7 mouse cellular contexts compared by ENCODE assay signal in genomic region chr14:25693888-25694568, GRCm38 (mm10). TPM values are rescaled to one million over a fixed set of nuclear protein-coding genes. Genes with fewer than 3 reads are reported as not detected.
DNase-seq lines count a peak whose midpoint lies in the region; ATAC-seq and TF ChIP-seq lines count a peak whose summit lies in the region.

Gene Ppif (plus strand): TSS chr14:25694154.

- intact Hi-C loops in left cerebral cortex, postnatal 4 days (cut with DNase I): loop anchor here (10.0 kb wide), 1 partner anchor 1199 kb away; no protein-coding TSS in a partner anchor

- WGBS in intestine, postnatal 0 days: under 1% methylated on average over 70 of the region's 70 CpGs
- under 1% methylated on average over 70 of the region's 70 CpGs for WGBS in midbrain, embryonic 12.5 days
- WGBS in small intestine, adult 2 months: under 1% methylated on average over 70 of the region's 70 CpGs

- ATAC-seq in intestine, postnatal 0 days: peak; percentile 88
- peak; percentile 92 for ATAC-seq in midbrain, embryonic 12.5 days (ENCODE audit: low FRiP score, low read depth)

- peak within 1 kb of the TSS; percentile 86 for H3K4me2 ChIP-seq in intestine, postnatal 0 days (replicated peaks; ENCODE audit: low read depth)
- H3K4me2 ChIP-seq in midbrain, embryonic 12.5 days (replicated peaks): peak within 1 kb of the TSS; percentile 96

- peak within 1 kb of the TSS; percentile 71 for H3K27ac ChIP-seq in intestine, postnatal 0 days (ENCODE audit: low read depth, low read length)
- H3K27ac ChIP-seq in midbrain, embryonic 12.5 days (replicated peaks): peak within 1 kb of the TSS; percentile 61; the same call in 1 of the 2 replicates
- peak within 1 kb of the TSS; percentile 88 for H3K27ac ChIP-seq in small intestine, adult 2 months (ENCODE audit: insufficient read depth, low read depth, low read length)

- peaks cover 33% of the 10 kb centered on the region for H3K36me3 ChIP-seq in intestine, postnatal 0 days (ENCODE audit: control insufficient read depth, insufficient read depth)
- H3K36me3 ChIP-seq in midbrain, embryonic 12.5 days: peaks cover 26% of the 10 kb centered on the region
- H3K36me3 ChIP-seq in small intestine, adult 2 months (ENCODE audit: control insufficient read depth, insufficient read depth, low read length): peaks cover 14% of the 10 kb centered on the region; the same call in 1 of the 2 replicates

- no peaks in the 10 kb centered on the region for H3K27me3 ChIP-seq in intestine, postnatal 0 days (replicated peaks; ENCODE audit: control insufficient read depth, insufficient read depth, low read length)
- H3K27me3 ChIP-seq in midbrain, embryonic 12.5 days: no peaks in the 10 kb centered on the region
- no peaks in the 10 kb centered on the region for H3K27me3 ChIP-seq in small intestine, adult 2 months (ENCODE audit: control insufficient read depth, insufficient read depth, low read length)

- peak; percentile 92 for DNase-seq in adrenal gland, adult 8-10 months
- DNase-seq in embryo, embryonic 9.5 days (ENCODE audit: extremely low spot score): peak; percentile 95
- DNase-seq in gonadal fat pad, adult 2 months (ENCODE audit: low read depth): no peak
- peak; percentile 97 for DNase-seq in left cerebral cortex, postnatal 4 days

- H3K9me3 ChIP-seq in intestine, postnatal 0 days (ENCODE audit: control insufficient read depth): no peaks in the 10 kb centered on the region
- no peaks in the 10 kb centered on the region for H3K9me3 ChIP-seq in midbrain, embryonic 12.5 days

- peaks cover 7% of the 10 kb centered on the region for H3K4me1 ChIP-seq in intestine, postnatal 0 days (replicated peaks; ENCODE audit: control insufficient read depth, insufficient read depth, low read length)
- peaks cover 22% of the 10 kb centered on the region for H3K4me1 ChIP-seq in midbrain, embryonic 12.5 days
- peaks cover 16% of the 10 kb centered on the region for H3K4me1 ChIP-seq in small intestine, adult 2 months (ENCODE audit: control insufficient read depth, insufficient read depth, insufficient read length, low read length)

- peak within 1 kb of the TSS; percentile 55 for H3K9ac ChIP-seq in intestine, postnatal 0 days (ENCODE audit: low read depth, low read length)
- H3K9ac ChIP-seq in midbrain, embryonic 12.5 days (replicated peaks): peak within 1 kb of the TSS; percentile 87

- peak; percentile 79 for TF ChIP-seq POLR2A in small intestine, adult 2 months (IDR thresholded peaks at IDR 0.05; ENCODE audit: low read depth, low read length)

- H3K4me3 ChIP-seq in intestine, postnatal 0 days (ENCODE audit: low read depth, low read length): peak within 1 kb of the TSS; percentile 69
- peak within 1 kb of the TSS; percentile 92 for H3K4me3 ChIP-seq in midbrain, embryonic 12.5 days
- peak within 1 kb of the TSS; percentile 93 for H3K4me3 ChIP-seq in small intestine, adult 2 months (ENCODE audit: low read depth, low read length)

- TF ChIP-seq CTCF in intestine, postnatal 0 days (IDR thresholded peaks at IDR 0.05; ENCODE audit: low read depth): peak; percentile 100
- TF ChIP-seq CTCF in small intestine, adult 2 months (IDR thresholded peaks at IDR 0.05; ENCODE audit: extremely low read depth, insufficient read length, insufficient replicate concordance, low read depth, low read length): peak; percentile 96

RNA-seq across cellular contexts. Expression of gene Ppif, which starts in this region (rescaled TPM):
- 10 to 100 TPM; 17.3 to 23.5 (median 19.4) TPM for total RNA-seq in adrenal gland, adult 8-10 months (2022)
- polyA plus RNA-seq in gonadal fat pad, adult 2 months (2012; rRNA removed): 31.2 and 34.0 TPM in 2 replicates
- 73.8 and 80.0 TPM in 2 replicates for polyA plus RNA-seq in intestine, postnatal 0 days (2015; fragmentation: Nextera tagmentation; extraction: Ambion mirVana)
- 10 to 100 TPM; 19.9 to 20.8 TPM for total RNA-seq in left cerebral cortex, postnatal 4 days (2021)
- polyA plus RNA-seq in midbrain, embryonic 12.5 days (2016; fragmentation: Nextera tagmentation; extraction: Ambion mirVana): 28.7 and 29.7 TPM in 2 replicates
- 66.8 and 80.1 TPM in 2 replicates for polyA plus RNA-seq in small intestine, adult 2 months (2012; rRNA removed)
